Mouse (Mus musculus) small intestine, adult 2 months (tissue): ENCODE results near the gene Rhobtb3.

Experiments
- CTCF ChIP-seq: fragments of 200-500 bp; IDR thresholded peaks from 2 replicates; pipeline ENCODE4 v1.5.1; 2012; ENCODE audit warnings: low read depth, mild to moderate bottlenecking, control low read depth, inconsistent platforms, low read length, moderate library complexity, mixed read lengths; ENCODE audit not compliant: insufficient replicate concordance, insufficient read length; ENCODE audit errors: extremely low read depth
- POLR2A ChIP-seq: fragments of 200-500 bp; IDR thresholded peaks from 2 replicates; pipeline ENCODE4 v1.6.1; 2012; ENCODE audit warnings: low read depth, mild to moderate bottlenecking, control low read depth, inconsistent platforms, low read length, moderate library complexity

- no peak for TF ChIP-seq CTCF
- TF ChIP-seq POLR2A: no peak
These were observed 105.2 kb downstream of the Rhobtb3 start for GRCm38 (mm10) chr13:75838506-75838905.
